Mouse (Mus musculus): ENCODE results near the gene Krt9.
"Not testable (repeated sequence)": the region's sequence is repeated elsewhere in the genome, so short reads cannot be mapped to it uniquely, and the experiment has no call there.

DNA sequence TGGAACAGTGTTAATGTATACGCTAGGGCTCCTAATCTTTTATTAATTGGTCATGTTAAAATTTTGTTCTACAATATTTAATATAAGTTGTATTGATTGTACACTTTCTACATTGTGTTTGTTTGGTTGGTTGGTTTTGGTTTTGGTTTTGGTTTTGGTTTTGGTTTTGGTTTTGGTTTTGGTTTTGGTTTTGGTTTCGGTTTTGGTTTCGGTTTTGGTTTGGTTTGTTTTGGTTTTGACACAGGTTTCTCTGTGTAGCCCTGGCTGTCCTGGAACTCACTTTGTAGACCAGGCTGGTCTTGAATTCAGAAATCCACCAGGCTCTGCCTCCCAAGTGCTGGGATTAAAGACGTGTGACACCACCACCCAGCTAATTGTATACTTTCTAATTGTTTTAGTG, 47.2 kb upstream of the Krt9 start:
- TF ChIP-seq CTCF (IDR thresholded peaks at IDR 0.05; ENCODE audit: low read depth, low read length); POLR2A (IDR thresholded peaks at IDR 0.05; ENCODE audit: borderline replicate concordance, low read depth, low read length): not testable (repeated sequence)
